Mouse (Mus musculus) liver, adult 2 months (tissue): ENCODE measurements around the gene Tsr1. TPM values are rescaled to one million over a fixed set of nuclear protein-coding genes. Genes with fewer than 3 reads are reported as not detected.

Experiments
- DNase-seq: peaks from one replicate; pipeline ENCODE4 v3.0.0-alpha.2; 2011; ENCODE audit warnings: low read depth, low spot score; ENCODE audit errors: extremely low read depth
- H3K27ac ChIP-seq: fragments of 200-500 bp; replicated peaks from 2 replicates; pipeline ENCODE4 v1.5.1; 2012; ENCODE audit warnings: low read depth, mild to moderate bottlenecking, control low read depth, inconsistent platforms, low read length; ENCODE audit not compliant: insufficient read depth
- H3K27me3 ChIP-seq: fragments of 200-500 bp; 2 replicates; pipeline ENCODE4 v1.6.1; 2012; ENCODE audit warnings: mild to moderate bottlenecking, moderate library complexity, low read length, inconsistent platforms; ENCODE audit not compliant: control insufficient read depth, insufficient read depth
- H3K36me3 ChIP-seq: fragments of 200-500 bp; 2 replicates; pipeline ENCODE4 v1.6.1; 2012; ENCODE audit warnings: low read length, inconsistent platforms; ENCODE audit not compliant: control insufficient read depth, insufficient read depth
- H3K4me1 ChIP-seq: fragments of 200-500 bp; 2 replicates; pipeline ENCODE4 v1.6.1; 2011; ENCODE audit warnings: low read length; ENCODE audit not compliant: control insufficient read depth, insufficient read depth
- H3K4me3 ChIP-seq: fragments of 200-500 bp; 2 replicates; pipeline ENCODE4 v1.5.1; 2011; ENCODE audit warnings: low read depth, mild to moderate bottlenecking, control low read depth, low read length, moderate library complexity; ENCODE audit not compliant: insufficient read depth
- H3K79me2 ChIP-seq: fragments of 200-500 bp; 2 replicates; pipeline ENCODE4 v1.6.1; 2012; ENCODE audit warnings: inconsistent platforms, mild to moderate bottlenecking, low read length, moderate library complexity; ENCODE audit not compliant: control insufficient read depth, insufficient read depth
- H3K9ac ChIP-seq: fragments of 200-500 bp; 2 replicates; pipeline ENCODE4 v1.6.1; 2012; ENCODE audit warnings: low read depth, mild to moderate bottlenecking, control low read depth, inconsistent platforms, low read length
- CTCF ChIP-seq: fragments of 200-500 bp; IDR thresholded peaks from 2 replicates; pipeline ENCODE4 v1.5.1; 2011; ENCODE audit warnings: low read depth, low read length, control low read depth
- POLR2A ChIP-seq: fragments of 200-500 bp; IDR thresholded peaks from 2 replicates; pipeline ENCODE4 v1.6.1; 2011; ENCODE audit warnings: low read length, control low read depth; ENCODE audit not compliant: insufficient read depth; ENCODE audit errors: extremely low read depth
- WGBS: fragments of 180-500 bp; shearing (Covaris S2); methylation state at CpG from one replicate; pipeline ENCODE4 v1.1.7; 2018; 5-methylcytosine and 5-hydroxymethylcytosine counted together
- polyA plus RNA-seq: library from polyadenylated mRNA; depleted of rRNA; stranded (reverse); fragments of >200 nt; gene quantifications from 2 replicates; pipeline ENCODE4 v1.2.3, GENCODE M21; 2012; rRNA removed
- total RNA-seq: library from RNA; depleted of rRNA; stranded (reverse); fragments of >200 nt; gene quantifications from 2 replicates; pipeline ENCODE4 v1.2.3, GENCODE M21; 2014; rRNA removed

Gene Tsr1
- total RNA-seq (9.0 and 10.1 TPM in 2 replicates), polyA plus RNA-seq (3.8 and 4.9 TPM in 2 replicates)

DNA sequence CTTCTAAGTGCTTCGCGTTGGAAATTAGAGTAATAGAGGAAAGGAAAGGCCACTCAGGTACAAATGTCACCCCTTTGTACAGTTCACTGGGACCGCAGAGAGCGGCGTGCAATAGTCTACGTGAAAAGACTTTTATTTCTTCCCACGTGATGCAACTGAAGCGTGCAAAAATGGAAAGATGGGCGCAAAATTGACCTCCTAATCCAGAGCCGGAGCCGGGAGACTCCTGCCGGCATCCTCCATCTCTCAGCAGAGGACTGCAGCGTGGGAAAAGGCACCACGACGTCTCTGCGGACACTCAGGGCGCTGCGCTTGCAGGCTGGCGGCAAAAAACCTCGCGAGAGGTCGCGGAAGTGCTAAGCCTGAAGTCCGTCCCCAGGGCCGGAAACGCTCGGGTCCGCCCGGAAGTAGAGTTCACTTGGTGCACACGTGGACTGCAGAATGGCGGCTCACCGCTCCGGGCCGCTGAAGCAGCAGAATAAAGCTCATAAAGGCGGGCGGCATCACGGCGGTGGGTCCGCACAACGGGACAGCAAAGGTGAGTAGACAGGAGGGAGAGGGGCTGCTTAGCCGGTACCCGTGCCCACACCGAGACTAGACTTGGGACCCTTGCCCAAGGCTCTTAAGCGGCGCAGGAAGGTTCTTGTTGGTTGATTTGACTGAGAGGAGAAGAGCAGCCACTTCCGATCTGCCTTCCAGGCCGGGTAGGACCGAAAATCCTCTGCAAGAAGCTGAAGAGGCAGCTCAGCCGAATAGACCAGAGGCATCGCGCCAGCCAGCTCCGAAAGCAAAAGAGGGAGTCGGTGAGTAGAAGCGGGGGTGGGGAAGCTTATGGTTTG lies at the start of gene Tsr1:
Gene Tsr1, plus strand, starts transcription at position 394 of the 839 bp plus-strand sequence.
- H3K4me3 ChIP-seq: peak within 1 kb of the TSS; percentile 92
- no peaks in the 10 kb centered on the region for H3K27me3 ChIP-seq
- H3K79me2 ChIP-seq: no peaks in the 10 kb centered on the region
- peaks cover 11% of the 10 kb centered on the region for H3K4me1 ChIP-seq
- WGBS: under 1% methylated on average over 54 of the region's 54 CpGs
- peaks cover 24% of the 10 kb centered on the region for H3K36me3 ChIP-seq
- peak; percentile 81 for DNase-seq
- peak within 1 kb of the TSS; percentile 61 for H3K27ac ChIP-seq
- TF ChIP-seq POLR2A (peak; percentile 51; the same call in 1 of the 2 replicates), CTCF (no peak)
- H3K9ac ChIP-seq: peak within 1 kb of the TSS; percentile 85

DNA sequence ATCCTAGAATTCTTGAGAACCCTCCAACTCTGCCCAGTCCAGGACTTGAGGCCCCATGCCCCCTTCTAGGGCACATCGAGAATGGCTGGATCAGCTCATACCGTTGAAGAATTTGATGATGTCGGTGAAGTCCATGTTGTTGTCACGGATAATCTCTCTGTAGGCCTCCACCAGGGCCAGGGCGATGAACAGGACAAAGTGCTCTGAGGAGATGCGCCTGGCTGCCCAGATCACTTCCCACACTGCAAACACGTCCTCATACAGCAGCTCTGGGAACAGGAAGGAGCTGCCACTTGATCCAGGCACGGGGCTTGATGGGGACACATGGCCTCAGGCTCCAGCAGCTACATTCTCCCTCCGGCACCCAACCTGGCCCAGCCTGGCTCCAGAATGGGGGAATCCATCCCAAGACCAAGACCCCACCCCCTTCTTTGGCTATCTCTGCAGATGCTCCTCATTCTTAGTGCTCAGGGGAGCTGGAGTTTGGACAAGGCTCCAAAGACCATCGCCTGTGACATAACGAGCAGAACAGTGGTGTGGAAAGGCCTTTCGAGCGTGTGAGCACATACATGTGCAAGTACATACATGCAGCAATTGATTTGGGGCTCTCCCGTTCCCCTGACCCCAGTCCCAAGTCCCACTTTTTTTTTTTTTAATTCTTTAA lies 46.7 kb upstream of the Tsr1 start:
- 93% methylated on average over 14 of the region's 14 CpGs for WGBS

DNA sequence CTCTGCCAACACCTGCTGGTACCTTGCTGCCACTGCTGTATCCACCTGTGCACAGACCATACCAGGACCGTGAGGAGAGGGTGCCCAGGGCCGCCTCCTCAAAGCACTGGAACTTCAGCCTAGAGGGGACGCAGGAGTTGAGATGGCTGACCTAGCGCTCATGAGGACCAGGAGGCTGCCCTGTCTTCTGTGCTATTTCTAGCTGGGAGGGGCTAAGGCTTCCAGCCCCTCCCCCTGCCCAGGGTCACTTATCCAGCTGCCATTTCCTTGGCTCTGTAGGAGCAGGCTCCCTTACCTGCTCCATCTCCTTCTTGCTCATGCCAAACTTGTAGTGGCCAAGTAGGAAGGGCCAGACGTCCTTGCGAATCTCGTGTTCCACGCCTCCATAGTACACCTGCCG lies 40.1 kb upstream of the Tsr1 start:
- 94% methylated on average over 9 of the region's 9 CpGs for WGBS
- Histone ChIP-seq H3K79me2 (no peaks in the 10 kb centered on the region), H3K27me3 (no peaks in the 10 kb centered on the region), H3K36me3 (no peaks in the 10 kb centered on the region), H3K4me3 (no peak overlapping the region), H3K27ac (no peak overlapping the region), H3K9ac (no peak overlapping the region), H3K4me1 (no peaks in the 10 kb centered on the region)
- DNase-seq: no peak
- no peak for TF ChIP-seq POLR2A
- TF ChIP-seq CTCF: no peak

More for the DNA sequence above, 46.7 kb upstream of the Tsr1 start:
- no peaks in the 10 kb centered on the region for H3K79me2 ChIP-seq
- peaks cover 6% of the 10 kb centered on the region for H3K4me1 ChIP-seq
- DNase-seq: no peak
- no peak overlapping the region for H3K27ac ChIP-seq
- H3K27me3 ChIP-seq: no peaks in the 10 kb centered on the region
- no peaks in the 10 kb centered on the region for H3K36me3 ChIP-seq
- TF ChIP-seq CTCF (no peak), POLR2A (no peak)
- H3K9ac ChIP-seq: no peak overlapping the region
- H3K4me3 ChIP-seq: no peak overlapping the region

DNA sequence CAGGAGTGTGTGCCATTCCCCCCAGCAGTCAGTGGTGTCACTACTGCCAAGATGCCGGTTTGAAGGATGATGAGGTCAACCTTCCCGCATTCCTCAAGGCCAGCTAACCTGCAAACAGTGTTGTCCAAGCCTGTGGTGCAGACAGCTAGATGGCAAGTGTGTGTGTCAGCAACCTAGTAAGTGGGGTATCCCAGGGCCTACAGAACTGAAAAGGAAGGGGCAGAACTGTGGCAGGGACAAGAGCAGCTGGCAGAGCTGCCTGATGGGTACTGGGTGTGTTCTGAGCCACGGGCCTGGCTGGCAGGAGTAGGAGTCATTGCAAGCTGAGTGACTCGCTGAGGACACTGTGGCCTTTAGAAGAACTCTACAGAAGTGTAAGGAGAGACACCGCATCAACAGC lies 35.7 kb upstream of the Tsr1 start:
- H3K4me1 ChIP-seq: peaks cover 4% of the 10 kb centered on the region
- H3K4me3 ChIP-seq: no peak overlapping the region
- H3K36me3 ChIP-seq: no peaks in the 10 kb centered on the region
- no peaks in the 10 kb centered on the region for H3K79me2 ChIP-seq
- no peak overlapping the region for H3K9ac ChIP-seq
- no peaks in the 10 kb centered on the region for H3K27me3 ChIP-seq
- WGBS: 88% methylated on average over 5 of the region's 5 CpGs
- DNase-seq: no peak
- H3K27ac ChIP-seq: no peak overlapping the region
- TF ChIP-seq POLR2A: no peak
- no peak for TF ChIP-seq CTCF

DNA sequence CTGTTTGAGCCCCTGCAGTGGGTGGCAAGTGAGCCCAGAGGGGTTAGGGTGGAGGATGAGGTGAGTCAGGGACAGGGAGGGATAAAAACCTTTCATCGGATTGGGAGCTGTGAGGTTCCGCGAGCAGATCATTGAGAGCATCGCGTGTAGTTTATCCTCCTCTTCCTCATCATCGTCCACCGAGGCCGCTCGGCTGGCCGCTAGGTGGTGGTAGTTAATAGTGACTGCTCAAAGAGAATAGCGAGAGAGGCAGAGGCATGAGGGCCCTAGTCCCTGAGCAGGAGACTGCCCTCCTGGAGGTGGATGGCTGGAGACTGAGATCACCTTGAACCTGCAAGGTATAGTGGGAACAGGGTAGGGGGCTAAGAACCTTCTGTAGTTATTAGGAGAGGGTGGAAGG lies 34.4 kb upstream of the Tsr1 start:
- TF ChIP-seq CTCF (peak; percentile 48), POLR2A (no peak)
- WGBS: 58% methylated on average over 11 of the region's 11 CpGs

DNA sequence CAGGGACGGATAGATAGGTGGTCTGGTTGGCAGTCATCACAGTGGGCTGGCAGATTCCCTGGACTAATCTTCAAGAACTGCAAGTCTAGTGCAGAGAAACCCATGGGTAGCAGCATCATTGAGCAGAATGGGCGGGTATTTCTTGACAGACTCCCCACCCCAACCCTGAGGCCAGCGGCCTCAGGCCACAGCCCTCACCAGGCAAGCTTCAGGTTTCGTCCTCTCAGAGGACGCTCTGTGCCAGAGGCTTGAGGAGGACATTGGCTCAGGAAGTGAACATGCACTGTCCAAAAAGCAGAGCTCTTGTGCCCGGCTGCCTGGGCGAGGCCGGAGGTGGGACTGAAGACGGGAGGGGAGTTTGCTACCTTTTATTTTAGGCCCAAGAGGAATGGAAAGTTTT lies 33.5 kb upstream of the Tsr1 start:
- H3K79me2 ChIP-seq: no peaks in the 10 kb centered on the region
- H3K27me3 ChIP-seq: no peaks in the 10 kb centered on the region
- no peak overlapping the region for H3K27ac ChIP-seq
- H3K36me3 ChIP-seq: no peaks in the 10 kb centered on the region
- WGBS: 93% methylated on average over 9 of the region's 9 CpGs
- peaks cover 12% of the 10 kb centered on the region for H3K4me1 ChIP-seq
- no peak for DNase-seq
- TF ChIP-seq POLR2A: no peak
- TF ChIP-seq CTCF: no peak
- no peak overlapping the region for H3K4me3 ChIP-seq
- no peak overlapping the region for H3K9ac ChIP-seq

More for the DNA sequence above, 34.4 kb upstream of the Tsr1 start:
- no peaks in the 10 kb centered on the region for H3K36me3 ChIP-seq
- no peak overlapping the region for H3K27ac ChIP-seq
- H3K9ac ChIP-seq: no peak overlapping the region
- H3K79me2 ChIP-seq: no peaks in the 10 kb centered on the region
- no peak for DNase-seq
- H3K27me3 ChIP-seq: no peaks in the 10 kb centered on the region
- no peak overlapping the region for H3K4me3 ChIP-seq
- H3K4me1 ChIP-seq: peaks cover 11% of the 10 kb centered on the region
